Mouse (Mus musculus) inflammation-experienced regulatory T-cells, adult 6 months (primary cell): ENCODE results near the gene Plin2. TPM values are rescaled to one million over a fixed set of nuclear protein-coding genes. Genes with fewer than 3 reads are reported as not detected.
"Not testable (repeated sequence)": the region's sequence is repeated elsewhere in the genome, so short reads cannot be mapped to it uniquely, and the experiment has no call there.

ENCODE experiments used
- ATAC-seq: one replicate; pipeline ENCODE4 v1.8.0; 2017
- polyA plus RNA-seq, 3 experiments: library from polyadenylated mRNA; unstranded; fragments of 100-300 nt; shearing (Covaris generic); gene quantifications; one replicate each; pipeline ENCODE4 v1.2.1; 2017

The Plin2 gene
- polyA plus RNA-seq, 3 experiments from 2014 or later, result 21.1 to 33.4 (median 21.3) TPM

DNA sequence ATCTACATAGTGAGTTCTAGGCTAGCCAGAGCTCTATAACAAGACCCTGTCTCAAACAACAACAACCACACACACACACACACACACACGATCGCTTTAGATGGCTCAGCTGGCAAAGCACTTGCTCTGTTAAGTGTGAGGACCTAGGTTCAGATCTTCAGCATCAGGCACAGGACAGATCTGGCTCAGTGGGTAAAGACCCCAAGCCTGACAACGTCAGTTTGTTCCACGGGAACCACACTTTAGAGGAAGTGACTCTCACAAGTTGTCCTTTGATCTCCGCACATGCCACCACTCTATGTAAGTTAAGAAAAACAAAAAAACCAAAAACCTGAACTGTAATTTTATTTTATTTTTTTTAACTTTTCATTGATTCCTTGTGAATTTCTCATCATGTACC, 13.4 kb upstream of the Plin2 start:
- ATAC-seq, result no peak

- ATAC-seq, result no peak
These were observed 12.0 kb upstream of the Plin2 start for GRCm38 (mm10) chr4:86681846-86682245.

DNA sequence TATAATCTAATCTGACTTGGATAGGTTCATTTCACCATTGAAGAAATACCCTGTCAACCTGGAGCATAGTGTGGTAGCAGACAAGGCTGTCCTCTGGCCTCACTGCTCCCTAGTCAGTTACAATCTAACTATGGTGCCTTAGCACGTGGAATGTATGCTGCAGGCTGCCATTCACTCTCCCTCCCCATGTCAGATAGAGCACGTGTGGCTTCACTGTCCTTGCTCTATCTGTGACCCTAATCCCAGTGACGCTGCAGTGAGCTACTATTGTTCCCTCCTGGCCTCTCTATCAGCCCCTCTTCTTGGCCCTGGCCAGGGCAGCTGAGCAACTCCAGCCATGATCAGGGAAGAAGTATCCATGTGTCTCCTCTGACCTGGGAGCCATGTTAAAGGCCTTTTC, 11.6 kb upstream of the Plin2 start:
- no peak for ATAC-seq

GRCm38 (mm10) chr4:86679686-86680085, 9.8 kb upstream of the Plin2 start:
- ATAC-seq, result no peak

- ATAC-seq, result no peak
These were observed 6.9 kb upstream of the Plin2 start for GRCm38 (mm10) chr4:86676756-86677155.

GRCm38 (mm10) chr4:86674739-86675138, 4.9 kb upstream of the Plin2 start:
- ATAC-seq, result not testable (repeated sequence)

DNA sequence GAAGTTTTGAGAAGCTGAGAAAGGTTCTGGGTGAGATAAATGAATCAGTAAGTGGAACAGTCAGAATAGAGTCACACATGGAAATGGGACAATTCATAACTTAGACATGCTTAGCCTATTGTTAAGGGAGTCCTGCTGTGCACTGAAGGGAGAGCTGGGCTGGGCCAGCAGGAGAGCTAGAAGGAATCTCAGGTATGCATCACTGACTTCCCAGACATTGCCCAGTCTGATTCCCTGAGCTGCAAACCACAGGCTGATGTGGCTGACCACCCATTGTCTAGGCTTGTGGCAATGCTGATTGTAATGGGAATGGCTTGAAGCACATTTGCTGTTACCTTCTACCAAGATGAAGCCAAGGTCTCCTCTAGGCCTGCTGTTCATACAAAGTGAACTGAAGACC, 4.3 kb upstream of the Plin2 start:
- not testable (repeated sequence) for ATAC-seq

DNA sequence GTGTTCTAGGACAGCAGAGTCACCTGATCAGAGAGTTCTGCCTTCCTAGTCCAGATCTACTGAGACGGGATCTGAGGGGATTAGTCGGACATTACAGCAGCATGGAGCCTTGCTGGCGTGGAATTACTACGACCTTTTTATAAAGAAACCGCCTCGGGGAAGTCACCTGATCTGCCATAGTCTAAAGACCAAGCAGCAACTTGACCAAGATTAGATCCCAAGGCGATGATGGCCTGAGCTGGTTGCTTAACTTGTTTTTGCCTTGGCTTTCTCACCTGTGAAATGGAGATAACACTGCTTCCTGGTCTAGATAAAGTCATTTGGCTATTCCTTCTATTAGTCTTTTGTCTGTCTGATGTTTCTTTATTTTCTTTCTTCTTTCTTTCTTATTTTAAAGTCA, 2.6 kb upstream of the Plin2 start:
- ATAC-seq, result no peak

DNA sequence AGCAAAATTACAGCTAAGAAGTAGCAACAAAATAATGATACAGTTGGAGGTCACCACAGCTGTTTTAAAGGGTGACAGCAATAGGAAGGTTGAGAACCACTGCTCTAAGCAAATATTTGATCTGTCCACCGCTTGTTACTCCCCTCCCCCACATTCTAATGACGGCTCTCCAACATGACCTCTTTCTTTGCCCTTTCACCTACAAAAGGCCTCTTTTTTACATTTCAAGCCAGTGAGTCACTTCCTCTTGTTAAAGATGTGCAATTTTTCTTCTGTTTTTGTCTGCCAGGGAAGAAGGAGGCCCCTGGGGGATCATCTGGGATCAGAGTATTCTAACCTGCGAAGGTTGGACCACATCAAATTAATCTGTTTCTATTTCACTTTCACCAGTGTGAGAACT, 1.9 kb upstream of the Plin2 start:
- ATAC-seq, result no peak

- ATAC-seq, result no peak
These were observed 884 bp upstream of the Plin2 start for GRCm38 (mm10) chr4:86670582-86671306.

DNA sequence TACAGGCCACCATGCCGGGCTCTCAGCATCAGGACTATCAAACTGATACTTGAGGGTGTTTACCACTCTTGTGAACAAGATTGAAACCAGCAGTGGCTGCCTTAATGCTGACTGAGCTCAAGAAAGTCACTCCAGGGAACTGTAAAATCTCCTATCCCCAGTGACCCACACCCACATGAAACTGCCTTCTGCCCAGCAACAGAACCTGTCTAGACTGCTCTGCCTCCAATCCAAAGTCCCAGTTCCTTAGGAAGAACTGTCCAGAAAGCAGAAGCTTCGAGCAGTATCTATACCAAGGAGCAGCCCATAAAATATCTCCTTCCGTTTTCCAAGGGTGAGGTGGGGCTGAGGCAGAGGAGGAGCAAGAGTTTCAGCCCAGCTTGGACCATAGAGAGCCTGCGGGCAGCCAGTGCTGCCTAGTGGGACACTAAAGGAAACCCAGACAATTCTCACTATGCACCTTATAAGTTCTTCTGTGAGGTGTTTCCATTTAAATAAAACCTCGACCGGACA, 563 bp downstream of the Plin2 start:
- peak; percentile 42 for ATAC-seq

- no peak for ATAC-seq
These were observed 1.4 kb downstream of the Plin2 start for GRCm38 (mm10) chr4:86668290-86669000.

GRCm38 (mm10) chr4:86665596-86665995, 4.3 kb downstream of the Plin2 start:
- no peak for ATAC-seq

GRCm38 (mm10) chr4:86663919-86664318, 5.9 kb downstream of the Plin2 start:
- no peak for ATAC-seq

DNA sequence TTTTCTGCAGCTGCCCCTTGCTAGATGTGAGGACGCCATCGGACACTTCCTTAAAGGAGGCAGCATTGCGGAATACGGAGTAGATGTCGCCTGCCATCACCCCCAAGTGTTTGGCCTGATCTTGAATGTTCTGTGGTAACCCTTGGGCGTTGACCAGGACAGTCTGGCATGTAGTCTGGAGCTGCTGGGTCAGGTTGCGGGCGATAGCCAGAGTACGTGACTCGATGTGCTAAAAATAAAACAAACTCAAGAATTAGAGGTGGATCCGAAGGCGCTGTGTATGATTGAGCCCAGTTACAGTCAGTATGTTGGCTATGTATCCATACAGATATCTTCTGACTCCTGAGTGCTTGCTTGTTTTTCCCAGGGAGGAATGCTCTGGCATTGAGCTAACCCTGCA, 12.7 kb downstream of the Plin2 start:
- ATAC-seq, result no peak

DNA sequence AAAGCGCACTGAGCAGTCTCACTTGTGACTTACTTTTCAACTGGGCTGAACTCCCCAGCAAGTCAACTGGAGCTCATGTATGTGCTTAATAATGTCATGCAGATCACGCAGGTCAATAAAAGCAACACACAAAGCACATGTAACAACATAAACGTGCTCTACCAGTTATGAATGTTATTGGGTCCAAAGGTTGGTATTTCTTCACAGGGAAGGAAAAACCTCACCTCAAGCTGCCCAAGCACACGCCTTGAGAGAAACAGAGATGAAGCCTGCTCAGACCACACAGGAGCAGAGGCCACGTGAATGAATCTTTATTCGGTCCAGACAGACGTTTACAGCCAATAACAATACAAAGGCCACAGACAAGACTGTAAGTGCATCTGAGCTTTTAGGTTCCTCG, 13.4 kb downstream of the Plin2 start:
- ATAC-seq, result not testable (repeated sequence)

- peak; percentile 52 for ATAC-seq
These were observed 18.0 kb downstream of the Plin2 start for GRCm38 (mm10) chr4:86651686-86652384.

DNA sequence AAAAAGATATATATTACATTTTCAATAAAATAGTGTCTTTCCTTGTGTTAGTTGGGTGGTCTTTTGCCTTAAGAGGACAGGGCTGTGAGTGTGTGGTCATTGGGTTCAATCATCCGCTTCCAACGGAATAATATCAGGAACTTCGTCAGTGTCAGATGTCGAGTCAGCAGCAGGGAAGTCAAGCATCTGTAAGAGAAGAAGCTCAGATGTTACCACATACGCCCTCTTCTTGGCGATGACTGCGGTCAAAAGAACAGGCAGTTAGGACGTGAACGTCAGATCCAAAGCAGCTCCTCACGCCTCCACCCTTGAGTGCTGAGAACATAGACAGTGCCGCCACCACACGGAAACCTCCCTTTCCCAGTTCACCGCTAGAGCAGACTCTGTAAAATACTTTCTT, 21.5 kb downstream of the Plin2 start:
- ATAC-seq, result not testable (repeated sequence)

DNA sequence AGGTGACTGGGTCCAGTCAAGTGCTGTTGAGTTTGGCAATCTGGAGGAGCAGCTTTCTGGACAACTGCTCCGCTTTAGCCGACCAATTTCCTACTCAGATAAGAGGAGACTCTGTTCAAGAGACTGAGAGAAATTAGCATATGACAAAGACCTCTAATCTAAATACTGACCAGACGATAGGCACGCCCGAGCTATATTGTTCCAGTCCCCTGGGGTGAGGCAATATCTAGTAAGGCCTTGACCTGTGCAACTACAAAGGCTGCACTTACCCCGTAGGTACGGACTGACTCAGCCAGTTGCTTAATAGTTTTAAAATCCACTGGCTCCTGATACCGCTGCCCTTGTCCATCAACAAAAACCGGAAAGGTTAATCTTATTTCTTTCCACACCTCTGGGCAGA, 32.3 kb downstream of the Plin2 start:
- not testable (repeated sequence) for ATAC-seq

DNA sequence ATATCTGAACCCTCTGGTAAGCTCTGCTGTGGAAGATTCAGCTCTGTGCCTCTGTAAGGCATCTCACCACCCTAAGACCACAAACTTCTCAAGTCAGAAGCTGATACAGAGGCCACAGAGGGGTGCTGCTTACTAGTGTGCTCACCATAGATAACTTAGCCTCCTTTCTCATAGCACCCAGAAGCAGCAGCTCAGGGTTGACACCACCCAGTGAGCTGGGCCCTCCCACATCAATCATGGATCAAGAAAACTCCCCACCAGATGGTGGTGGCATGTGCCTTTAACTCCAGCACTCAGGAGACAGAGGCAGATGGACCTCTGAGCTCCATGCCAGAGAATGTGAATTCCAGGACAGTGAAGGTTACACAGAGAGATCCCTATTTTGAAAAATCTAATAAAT, 35.0 kb downstream of the Plin2 start:
- not testable (repeated sequence) for ATAC-seq

- not testable (repeated sequence) for ATAC-seq
These were observed 35.5 kb downstream of the Plin2 start for GRCm38 (mm10) chr4:86634312-86634711.

GRCm38 (mm10) chr4:86632556-86632955, 37.3 kb downstream of the Plin2 start:
- not testable (repeated sequence) for ATAC-seq

DNA sequence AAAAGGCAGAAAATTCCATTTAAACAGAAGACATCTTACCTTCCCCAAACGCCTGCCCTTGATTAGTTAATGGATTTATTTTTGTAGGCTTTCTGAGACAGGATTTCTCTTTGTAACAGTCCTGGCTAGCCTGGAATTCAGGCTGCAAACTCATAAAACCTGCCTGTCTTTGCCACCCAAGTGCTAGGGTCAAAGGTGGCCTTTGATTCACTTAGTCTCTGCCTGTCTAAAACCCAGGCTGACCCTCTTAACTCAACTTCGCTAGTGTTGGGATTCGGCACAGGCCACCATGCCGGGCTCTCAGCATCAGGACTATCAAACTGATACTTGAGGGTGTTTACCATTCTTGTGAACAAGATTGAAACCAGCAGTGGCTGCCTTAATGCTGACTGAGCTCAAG, 38.0 kb downstream of the Plin2 start:
- no peak for ATAC-seq
